Mouse (Mus musculus) limb, embryonic 10.5 days (tissue): ENCODE results near the gene Esr2. TPM values are rescaled to one million over a fixed set of nuclear protein-coding genes. Genes with fewer than 3 reads are reported as not detected.
"Not testable (repeated sequence)": the region's sequence is repeated elsewhere in the genome, so short reads cannot be mapped to it uniquely, and the experiment has no call there.

Experiments used
- DNase-seq: peaks from one replicate; pipeline ENCODE4 v3.0.0-alpha.2; 2017; ENCODE audit warnings: low spot score
- H3K27ac ChIP-seq: fragments of 300-500 bp; sonication (generic); 2 replicates; pipeline ENCODE4 v1.5.1; 2016; ENCODE audit warnings: mild to moderate bottlenecking
- H3K27me3 ChIP-seq: fragments of 300-500 bp; sonication (generic); 2 replicates; pipeline ENCODE4 v1.6.1; 2016; ENCODE audit warnings: low read depth, mild to moderate bottlenecking; ENCODE audit not compliant: poor library complexity, severe bottlenecking
- H3K36me3 ChIP-seq: fragments of 300-500 bp; sonication (generic); 2 replicates; pipeline ENCODE4 v1.6.1; 2016; ENCODE audit warnings: mild to moderate bottlenecking, moderate library complexity
- H3K4me1 ChIP-seq: fragments of 300-500 bp; sonication (generic); 2 replicates; pipeline ENCODE4 v1.6.1; 2016
- H3K4me3 ChIP-seq: fragments of 300-500 bp; sonication (generic); 2 replicates; pipeline ENCODE4 v1.5.1; 2016; ENCODE audit warnings: mild to moderate bottlenecking, moderate library complexity
- H3K9me3 ChIP-seq: fragments of 300-500 bp; sonication (generic); replicated peaks from 2 replicates; pipeline ENCODE4 v1.6.1; 2016; ENCODE audit warnings: mild to moderate bottlenecking
- WGBS: fragments of 180-500 bp; shearing (Covaris S2); methylation state at CpG from one replicate; pipeline ENCODE4 v1.1.7; 2016; 5-methylcytosine and 5-hydroxymethylcytosine counted together
- polyA plus RNA-seq: library from polyadenylated mRNA; unstranded; fragments of >200 nt; fragmentation: Nextera tagmentation; extraction: Ambion mirVana; gene quantifications from 2 replicates; pipeline ENCODE4 v1.2.1, GENCODE M21; 2016

Esr2 gene
- polyA plus RNA-seq, 1 experiment from 2014 or later = 0.18 TPM

DNA sequence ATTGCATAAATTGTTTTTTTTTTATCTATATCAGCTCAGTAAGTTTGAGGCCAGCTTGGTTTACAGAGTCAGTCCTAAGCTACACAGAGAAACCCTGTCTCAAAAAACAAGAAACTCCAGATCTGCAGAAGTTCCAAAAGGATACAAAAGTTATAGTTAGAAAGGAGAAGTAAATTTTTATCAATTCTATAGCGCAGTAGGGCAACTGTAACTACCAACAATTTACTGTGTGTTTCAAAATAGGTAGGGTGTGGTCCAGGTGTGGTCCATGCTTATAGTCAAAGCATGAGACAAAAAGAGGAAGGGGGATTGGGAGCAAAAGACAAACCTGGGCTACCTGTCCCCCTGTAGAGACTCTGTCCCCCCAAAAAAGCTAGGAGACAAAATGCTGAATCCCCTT is 9.4 kb upstream of the Esr2 start:
- WGBS = 94% methylated on average over 1 of the region's 1 CpGs
- no peak overlapping the region for H3K27ac ChIP-seq

DNA sequence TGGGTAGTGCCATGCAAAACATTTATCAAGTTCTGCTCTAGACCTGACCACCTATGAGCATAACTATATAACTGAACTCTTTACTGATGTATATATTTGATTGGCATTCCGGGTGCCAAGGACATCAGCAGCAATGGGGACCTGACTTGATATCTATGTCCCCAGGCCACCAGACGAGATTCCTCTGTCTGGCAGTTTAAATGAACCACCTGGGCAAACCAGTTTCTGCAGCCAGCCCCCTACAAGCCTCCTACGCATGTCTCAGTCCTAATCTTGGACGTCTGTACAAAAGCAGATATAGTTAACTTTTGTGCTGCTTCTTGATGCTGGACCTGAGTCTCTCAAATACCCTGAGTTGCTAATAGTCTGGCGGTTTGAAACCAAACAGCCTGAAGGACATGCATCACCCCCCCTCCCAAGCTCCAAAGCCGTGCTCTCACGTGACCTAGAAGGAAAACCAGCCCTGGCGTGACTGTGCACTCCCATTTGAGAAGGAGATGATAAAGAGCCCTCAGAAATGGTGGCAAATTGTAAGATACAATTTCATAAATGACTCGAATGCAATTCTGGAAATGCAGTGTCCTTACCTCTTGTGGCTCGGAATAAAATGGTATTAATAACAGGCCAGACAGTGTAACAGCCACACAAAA is 8.2 kb upstream of the Esr2 start:
- Histone ChIP-seq H3K36me3 (no peaks in the 10 kb centered on the region), H3K27me3 (no peaks in the 10 kb centered on the region), H3K4me3 (no peak overlapping the region), H3K4me1 (no peaks in the 10 kb centered on the region), H3K27ac (no peak overlapping the region), H3K9me3 (no peaks in the 10 kb centered on the region)
- DNase-seq = no peak
- WGBS = 77% methylated on average over 10 of the region's 10 CpGs

More for the DNA sequence above, 9.4 kb upstream of the Esr2 start:
- no peaks in the 10 kb centered on the region for H3K9me3 ChIP-seq
- H3K4me3 ChIP-seq = no peak overlapping the region
- H3K27me3 ChIP-seq = no peaks in the 10 kb centered on the region
- H3K4me1 ChIP-seq = no peaks in the 10 kb centered on the region
- DNase-seq = no peak
- H3K36me3 ChIP-seq = no peaks in the 10 kb centered on the region

DNA sequence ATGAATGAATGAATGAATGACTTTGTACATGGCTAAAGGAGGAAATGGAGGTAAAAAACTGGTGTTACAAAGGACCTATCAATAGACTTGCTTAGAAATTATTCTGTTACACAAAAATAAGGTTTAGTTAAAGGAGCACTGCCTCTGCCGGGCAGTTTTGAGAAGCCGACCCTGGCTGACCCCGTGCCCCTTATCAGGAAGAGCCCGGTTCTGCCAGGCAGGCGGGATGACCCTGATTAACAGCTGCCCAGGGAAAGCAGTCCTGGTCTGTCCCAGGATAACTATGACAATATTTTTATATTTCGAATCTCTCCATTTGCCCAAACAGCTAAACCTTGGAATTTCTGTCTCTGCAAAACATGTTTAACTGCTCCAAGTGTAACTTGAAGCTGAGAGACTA is 7.2 kb upstream of the Esr2 start:
- H3K9me3 ChIP-seq = no peaks in the 10 kb centered on the region
- no peak overlapping the region for H3K4me3 ChIP-seq
- WGBS = 64% methylated on average over 6 of the region's 6 CpGs
- no peak for DNase-seq
- H3K27me3 ChIP-seq = no peaks in the 10 kb centered on the region
- H3K36me3 ChIP-seq = no peaks in the 10 kb centered on the region
- H3K4me1 ChIP-seq = no peaks in the 10 kb centered on the region
- no peak overlapping the region for H3K27ac ChIP-seq

DNA sequence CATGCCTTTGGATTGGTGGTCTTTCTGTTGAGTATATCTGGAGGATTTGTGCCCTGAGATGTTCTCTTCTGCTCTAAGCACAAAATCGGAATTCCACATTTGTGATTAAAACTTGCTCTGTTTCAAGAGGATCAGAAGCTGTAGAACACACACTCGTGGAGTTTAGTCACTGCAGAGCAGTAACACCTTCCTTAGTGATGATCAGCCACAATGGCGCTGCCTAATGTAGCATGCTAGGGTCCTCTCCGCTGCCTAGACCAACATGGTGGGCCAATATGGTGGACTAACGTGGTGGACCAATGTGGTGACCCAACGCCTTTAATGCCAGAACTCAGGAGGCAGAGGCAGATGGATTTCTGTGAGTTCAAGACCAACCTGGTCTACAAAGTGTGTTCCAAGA is 5.8 kb upstream of the Esr2 start:
- WGBS = 92% methylated on average over 6 of the region's 6 CpGs
- no peaks in the 10 kb centered on the region for H3K9me3 ChIP-seq
- H3K4me1 ChIP-seq = no peaks in the 10 kb centered on the region
- H3K27ac ChIP-seq = no peak overlapping the region
- no peak overlapping the region for H3K4me3 ChIP-seq
- H3K27me3 ChIP-seq = no peaks in the 10 kb centered on the region
- no peak for DNase-seq
- no peaks in the 10 kb centered on the region for H3K36me3 ChIP-seq

DNA sequence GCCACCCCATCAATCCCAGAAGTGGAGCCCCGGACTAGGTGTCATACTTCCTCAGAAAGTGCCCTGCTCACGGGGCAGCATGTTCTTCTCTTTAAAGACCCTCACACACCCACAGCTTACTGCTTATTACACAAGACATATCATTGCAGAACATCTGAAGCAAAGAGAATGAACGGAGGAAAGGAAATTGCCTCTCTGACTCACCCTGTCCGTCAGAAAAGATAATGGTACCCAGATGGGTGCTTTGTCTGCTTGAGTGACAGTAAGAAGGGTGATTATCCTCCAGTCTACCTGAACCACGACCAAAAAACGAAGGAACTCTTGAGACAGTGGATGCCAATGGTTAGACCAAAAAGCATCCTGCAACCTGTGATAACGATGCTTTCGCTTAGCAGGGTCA is 4.4 kb upstream of the Esr2 start:
- Histone ChIP-seq H3K4me1 (peaks cover 5% of the 10 kb centered on the region), H3K4me3 (no peak overlapping the region), H3K27ac (no peak overlapping the region), H3K27me3 (peaks cover 7% of the 10 kb centered on the region), H3K9me3 (no peaks in the 10 kb centered on the region), H3K36me3 (no peaks in the 10 kb centered on the region)
- DNase-seq = no peak
- WGBS = 70% methylated on average over 8 of the region's 8 CpGs

DNA sequence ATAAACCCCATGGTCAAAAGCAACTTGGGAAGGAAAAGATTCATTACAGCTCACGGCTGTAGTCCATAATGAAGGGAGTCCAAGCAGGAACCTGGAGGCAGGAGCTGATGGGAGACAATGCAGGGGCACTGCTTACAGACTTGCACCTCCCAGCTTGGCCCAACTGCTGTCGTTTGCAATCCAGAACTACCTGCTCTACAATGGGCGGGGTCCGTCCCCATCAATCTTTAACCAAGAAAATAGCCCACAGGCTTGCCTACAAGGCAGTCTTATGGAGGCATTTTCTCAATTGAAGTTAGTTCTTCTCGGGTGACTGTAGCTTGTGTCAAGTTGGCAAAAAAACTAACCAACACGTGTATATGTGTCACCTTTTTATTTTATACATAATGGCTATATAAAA is 3.4 kb upstream of the Esr2 start:
- DNase-seq = no peak

DNA sequence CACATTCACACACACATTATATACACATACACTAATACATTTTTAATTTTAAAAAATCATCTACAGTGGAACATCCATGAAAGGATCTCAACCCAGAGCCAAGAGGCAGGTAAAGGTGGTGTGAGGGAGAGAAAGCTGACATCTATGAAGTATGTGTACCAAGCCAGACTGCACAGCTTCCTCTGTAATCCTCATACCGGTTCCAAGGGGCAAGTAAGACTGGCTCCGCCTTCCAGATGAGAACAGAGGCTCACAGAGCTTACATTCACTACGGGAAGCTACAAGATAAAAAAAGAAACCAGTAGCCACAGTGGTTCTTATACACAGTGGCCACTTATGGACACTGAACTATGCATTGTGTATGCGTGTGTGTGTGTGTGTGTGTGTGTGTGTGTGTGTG is 2.5 kb upstream of the Esr2 start:
- H3K4me1 ChIP-seq = peaks cover 5% of the 10 kb centered on the region
- no peak for DNase-seq
- peaks cover 16% of the 10 kb centered on the region for H3K27me3 ChIP-seq
- no peaks in the 10 kb centered on the region for H3K9me3 ChIP-seq
- no peak overlapping the region for H3K4me3 ChIP-seq
- H3K36me3 ChIP-seq = no peaks in the 10 kb centered on the region
- no peak overlapping the region for H3K27ac ChIP-seq
- WGBS = 76% methylated on average over 4 of the region's 4 CpGs

More for the DNA sequence above, 3.4 kb upstream of the Esr2 start:
- Histone ChIP-seq H3K27me3 (peaks cover 16% of the 10 kb centered on the region), H3K4me1 (peaks cover 5% of the 10 kb centered on the region), H3K9me3 (no peaks in the 10 kb centered on the region), H3K4me3 (no peak overlapping the region), H3K27ac (no peak overlapping the region), H3K36me3 (no peaks in the 10 kb centered on the region)
- WGBS = 75% methylated on average over 6 of the region's 6 CpGs

DNA sequence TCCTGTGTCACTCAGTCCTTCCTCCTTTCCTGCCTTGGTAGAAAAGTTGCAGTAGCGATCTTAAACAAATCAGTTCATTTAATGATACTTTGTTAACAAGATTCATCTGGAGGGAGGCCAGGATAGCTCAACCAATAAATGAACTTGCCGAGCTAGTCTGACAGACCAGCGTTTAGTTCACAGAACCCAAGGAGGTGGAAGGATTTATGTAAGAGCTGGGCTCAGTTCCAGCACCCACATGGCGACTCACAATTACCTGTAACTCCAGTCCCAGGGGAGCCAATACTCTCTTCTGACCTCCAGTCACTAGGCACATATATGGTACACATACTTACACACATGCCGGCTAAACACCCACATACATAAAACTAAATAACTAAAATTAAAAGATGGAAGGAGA is 2.0 kb upstream of the Esr2 start:
- no peak overlapping the region for H3K4me3 ChIP-seq
- peaks cover 5% of the 10 kb centered on the region for H3K4me1 ChIP-seq
- H3K27me3 ChIP-seq = peaks cover 16% of the 10 kb centered on the region
- WGBS = 79% methylated on average over 5 of the region's 5 CpGs
- no peaks in the 10 kb centered on the region for H3K36me3 ChIP-seq
- DNase-seq = no peak
- no peaks in the 10 kb centered on the region for H3K9me3 ChIP-seq
- no peak overlapping the region for H3K27ac ChIP-seq

DNA sequence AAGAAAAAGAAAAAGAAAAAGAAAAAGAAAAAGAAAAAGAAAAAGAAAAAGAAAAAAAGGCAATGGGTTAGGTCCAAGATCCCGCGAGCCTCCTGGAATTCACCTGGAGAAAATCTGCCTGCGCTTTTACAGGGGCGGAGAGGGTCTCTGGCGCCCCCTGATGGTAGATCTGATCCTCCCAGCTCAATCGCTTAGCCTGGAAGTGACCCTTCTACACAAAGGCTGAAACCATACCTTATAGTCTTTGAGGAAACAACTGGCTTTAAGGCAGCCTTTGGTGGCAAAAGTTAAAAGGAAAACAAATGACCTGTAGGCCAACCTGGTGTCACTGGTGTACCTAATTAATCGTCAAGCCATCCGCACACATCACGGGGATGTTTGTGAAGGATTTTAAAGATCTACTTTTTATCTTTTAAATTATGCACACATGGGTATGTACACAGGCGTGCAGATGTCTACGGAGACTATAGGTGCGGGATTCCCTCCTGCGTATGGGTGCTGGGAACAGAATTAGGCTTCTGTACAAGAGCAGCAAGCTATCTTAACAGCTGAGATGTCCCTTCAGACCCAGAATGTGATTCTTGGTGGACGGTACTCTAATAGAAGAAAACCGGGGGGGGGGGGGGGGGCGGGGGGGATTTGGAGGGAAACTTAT is 932 bp upstream of the Esr2 start:
- peak; percentile 88 for DNase-seq
- 44% methylated on average over 16 of the region's 16 CpGs for WGBS
- Histone ChIP-seq H3K36me3 (no peaks in the 10 kb centered on the region), H3K27me3 (peaks cover 16% of the 10 kb centered on the region), H3K27ac (no peak overlapping the region), H3K4me1 (peaks cover 5% of the 10 kb centered on the region), H3K9me3 (no peaks in the 10 kb centered on the region), H3K4me3 (peak overlapping the region; percentile 59)

DNA sequence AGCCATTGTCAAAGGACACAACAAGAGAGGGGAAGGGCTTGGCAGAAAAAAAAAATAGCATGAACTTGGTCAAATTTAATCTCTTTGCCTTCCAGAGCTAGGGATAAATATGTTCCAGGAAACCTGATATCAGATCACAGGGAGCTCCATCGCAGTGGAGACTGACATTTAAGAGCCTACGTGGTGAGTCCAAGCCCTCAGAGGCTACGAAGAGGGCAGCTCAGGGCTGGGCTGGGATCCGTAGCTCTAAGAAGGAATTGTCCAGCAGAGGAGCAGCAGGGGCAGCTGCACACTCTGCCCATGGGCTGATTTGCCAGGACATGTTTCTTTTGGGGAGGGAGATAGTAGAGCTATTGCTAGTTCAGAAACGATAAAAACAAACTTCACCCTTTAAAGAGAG is 11.4 kb downstream of the Esr2 start:
- Histone ChIP-seq H3K36me3 (no peaks in the 10 kb centered on the region), H3K27ac (no peak overlapping the region), H3K27me3 (no peaks in the 10 kb centered on the region), H3K4me1 (no peaks in the 10 kb centered on the region), H3K9me3 (no peaks in the 10 kb centered on the region), H3K4me3 (no peak overlapping the region)
- DNase-seq = no peak
- 56% methylated on average over 5 of the region's 5 CpGs for WGBS

DNA sequence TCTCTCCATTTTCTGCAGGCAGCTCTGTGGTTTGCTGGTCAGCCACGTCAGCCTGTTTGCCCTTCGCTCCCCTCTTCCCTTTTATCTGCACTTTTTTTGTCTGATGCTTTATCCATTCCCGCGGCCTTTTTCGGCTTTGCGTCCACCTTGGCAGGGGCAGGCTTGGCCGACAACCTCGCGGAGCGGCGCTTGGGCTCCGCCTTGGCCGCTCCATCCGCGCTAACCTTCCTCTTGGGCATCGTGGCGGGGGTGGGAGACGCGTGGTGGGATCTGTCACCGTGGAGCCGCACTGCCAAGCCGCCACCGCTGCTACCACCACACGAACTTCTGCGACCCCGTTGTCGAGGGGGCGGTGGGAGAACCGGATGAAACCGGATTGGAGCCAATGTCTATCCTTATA is 24.7 kb downstream of the Esr2 start:
- not testable (repeated sequence) for H3K9me3 ChIP-seq, H3K4me1 ChIP-seq, H3K36me3 ChIP-seq
- Histone ChIP-seq H3K27me3 (peaks cover 28% of the 10 kb centered on the region; the same call in 1 of the 2 replicates), H3K4me3 (peak overlapping the region; percentile 47), H3K27ac (peak overlapping the region; percentile 67; the same call in 1 of the 2 replicates)
- DNase-seq = peak; percentile 46
- WGBS = 18% methylated on average over 30 of the region's 30 CpGs

DNA sequence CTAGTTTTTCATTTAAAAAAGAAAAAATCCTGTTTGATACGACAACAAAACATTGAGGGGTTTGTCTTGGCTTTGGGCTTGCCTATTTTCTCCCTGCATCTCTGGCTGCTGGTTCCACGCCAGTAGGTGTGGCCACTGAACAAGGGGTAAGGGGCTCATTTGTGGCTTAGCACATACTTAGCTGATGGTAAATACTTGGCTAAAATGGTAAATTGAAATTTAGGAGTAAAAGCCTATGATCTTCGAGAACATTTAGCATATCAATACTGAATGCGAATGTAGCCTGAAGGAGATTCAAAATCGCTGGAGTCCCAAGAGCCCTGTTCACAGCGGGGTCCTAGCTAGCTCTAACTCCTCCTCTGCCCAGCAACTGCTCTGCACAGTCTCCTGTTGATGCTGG is 40.4 kb downstream of the Esr2 start:
- 52% methylated on average over 6 of the region's 6 CpGs for WGBS

DNA sequence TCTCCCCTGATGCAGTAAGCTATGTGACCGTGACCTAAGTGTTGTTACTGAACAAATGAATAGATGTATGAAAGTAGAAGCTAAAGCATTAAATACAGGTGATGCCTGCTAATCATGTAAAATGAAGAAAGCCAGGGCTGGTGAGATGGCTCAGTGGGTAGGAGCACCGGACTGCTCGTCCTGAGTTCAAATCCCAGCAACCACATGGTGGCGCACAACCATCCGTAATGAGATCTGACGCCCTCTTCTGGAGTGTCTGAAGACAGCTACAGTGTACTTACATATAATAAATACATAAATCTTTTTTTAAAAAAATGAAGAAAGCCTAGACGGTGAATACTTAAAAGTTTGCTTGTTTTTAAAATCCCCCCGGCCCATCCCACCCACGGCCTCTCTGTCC is 44.0 kb downstream of the Esr2 start:
- 80% methylated on average over 9 of the region's 9 CpGs for WGBS
- not testable (repeated sequence) for H3K27ac ChIP-seq, H3K4me3 ChIP-seq, H3K4me1 ChIP-seq, H3K36me3 ChIP-seq, DNase-seq, H3K27me3 ChIP-seq, H3K9me3 ChIP-seq

More for the DNA sequence above, 40.4 kb downstream of the Esr2 start:
- no peak for DNase-seq
- H3K36me3 ChIP-seq = no peaks in the 10 kb centered on the region
- no peaks in the 10 kb centered on the region for H3K27me3 ChIP-seq
- H3K4me1 ChIP-seq = no peaks in the 10 kb centered on the region
- no peak overlapping the region for H3K4me3 ChIP-seq
- no peaks in the 10 kb centered on the region for H3K9me3 ChIP-seq
- no peak overlapping the region for H3K27ac ChIP-seq

DNA sequence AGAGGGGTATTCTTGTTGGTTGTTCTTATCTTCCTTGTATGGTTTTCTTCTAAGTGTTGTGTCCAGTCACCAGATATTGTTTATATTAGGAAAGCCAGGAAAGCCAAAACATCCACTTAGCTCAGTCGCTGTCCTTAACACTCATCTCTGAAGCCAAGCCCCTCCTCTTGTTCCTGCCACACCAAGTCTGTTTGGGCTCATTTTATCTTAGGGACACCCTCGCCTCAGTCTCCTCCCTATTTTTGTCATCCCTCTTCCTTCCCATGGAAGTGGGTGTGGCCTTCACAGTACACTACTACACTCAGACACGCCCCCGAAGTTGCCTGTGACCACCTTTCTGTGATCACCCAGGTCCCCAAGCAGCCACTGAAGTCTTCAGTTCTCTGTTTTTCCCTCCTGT is 44.5 kb downstream of the Esr2 start:
- 77% methylated on average over 4 of the region's 4 CpGs for WGBS
- H3K27me3 ChIP-seq = no peaks in the 10 kb centered on the region
- no peak overlapping the region for H3K4me3 ChIP-seq
- H3K27ac ChIP-seq = no peak overlapping the region
- no peaks in the 10 kb centered on the region for H3K4me1 ChIP-seq
- H3K9me3 ChIP-seq = no peaks in the 10 kb centered on the region
- H3K36me3 ChIP-seq = no peaks in the 10 kb centered on the region
- DNase-seq = no peak
